Mouse (Mus musculus) E14TG2a.4 (cell line): ENCODE measurements at regions not wholly inside any gene's neighbourhood (a gene's known extent, or its start where the extent isn't known, plus 50 kb on each side); places are given as distances from the start of the nearest gene placed in this dataset.

Source experiments
- H3K27me3 ChIP-seq: 2 replicates; pipeline ENCODE4 v1.6.1; 2014; ENCODE audit warnings: low read length, control low read depth; ENCODE audit not compliant: insufficient read depth
- H3K36me3 ChIP-seq: 2 replicates; pipeline ENCODE4 v1.6.1; 2014; ENCODE audit warnings: low read length, control low read depth; ENCODE audit not compliant: insufficient read depth
- H3K4me1 ChIP-seq: replicated peaks from 2 replicates; pipeline ENCODE4 v1.6.1; 2014; ENCODE audit warnings: low read depth, low read length, control low read depth
- H3K4me3 ChIP-seq: replicated peaks from 2 replicates; pipeline ENCODE4 v1.5.1; 2014; ENCODE audit warnings: mild to moderate bottlenecking, low read length
- H3K9me3 ChIP-seq: 2 replicates; pipeline ENCODE4 v1.6.1; 2014; ENCODE audit warnings: low read length, control low read depth
- CTCF ChIP-seq: conservative IDR thresholded peaks from 2 replicates; pipeline ENCODE4 v1.5.1; 2014; ENCODE audit warnings: low read length
- NANOG ChIP-seq: IDR thresholded peaks from 2 replicates; pipeline ENCODE4 v1.6.1; 2014; ENCODE audit warnings: borderline replicate concordance, low read length, mixed read lengths
- POU5F1 ChIP-seq: IDR thresholded peaks from 2 replicates; pipeline ENCODE4 v1.6.1; 2014; ENCODE audit warnings: low read length, borderline replicate concordance

DNA sequence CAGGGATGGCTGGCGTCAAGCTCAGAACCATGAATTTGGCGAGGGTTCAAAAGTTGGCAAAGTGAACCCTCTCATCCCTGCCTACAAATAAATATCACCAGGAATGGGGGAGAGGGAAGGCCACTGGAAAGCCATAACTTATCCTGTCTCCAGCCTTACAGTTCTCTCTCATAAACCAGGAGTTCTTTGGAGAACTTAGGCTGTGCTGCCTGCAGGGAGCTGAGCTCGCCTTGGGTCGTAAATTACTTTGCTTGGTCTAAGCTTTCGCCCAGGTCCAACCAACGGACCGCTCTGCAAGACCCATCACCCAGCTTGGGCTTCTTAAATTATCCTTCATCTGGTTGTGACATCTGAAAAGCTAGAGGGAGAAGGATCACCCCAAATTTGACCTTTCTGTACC, 315.8 kb upstream of the Npvf start:
- Histone ChIP-seq H3K27me3 (0 out of 2 replicates have a peak, but pooled peaks cover 3% of the 10 kb centered on the region), H3K36me3 (no peaks in the 10 kb centered on the region), H3K9me3 (no peaks in the 10 kb centered on the region), H3K4me3 (no peak overlapping the region), H3K4me1 (no peaks in the 10 kb centered on the region)
- TF ChIP-seq NANOG (no peak), CTCF (no peak), POU5F1 (no peak)

DNA sequence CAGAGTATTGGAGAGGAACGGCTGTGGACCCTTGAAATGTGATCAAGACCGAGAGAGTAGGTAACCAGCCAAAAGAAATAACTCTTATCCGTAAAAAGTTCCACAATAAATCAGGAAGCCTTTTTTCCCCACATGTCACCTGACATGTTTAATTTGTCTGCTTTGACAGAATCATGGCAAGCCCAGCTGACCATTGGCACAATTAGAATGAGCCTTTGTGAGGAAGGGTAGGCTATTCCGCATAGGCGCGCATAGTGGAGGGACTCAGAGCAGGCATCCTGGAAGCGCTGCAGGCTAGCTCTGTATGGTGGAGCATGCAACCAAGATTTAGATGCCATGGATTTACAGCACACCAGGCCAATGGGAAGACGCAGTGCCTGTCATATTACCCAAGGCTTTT, 316.5 kb upstream of the Npvf start:
- Histone ChIP-seq H3K9me3 (no peaks in the 10 kb centered on the region), H3K4me3 (no peak overlapping the region), H3K27me3 (0 out of 2 replicates have a peak, but pooled peaks cover 3% of the 10 kb centered on the region), H3K36me3 (no peaks in the 10 kb centered on the region), H3K4me1 (no peaks in the 10 kb centered on the region)
- TF ChIP-seq CTCF (no peak), POU5F1 (no peak), NANOG (no peak)

DNA sequence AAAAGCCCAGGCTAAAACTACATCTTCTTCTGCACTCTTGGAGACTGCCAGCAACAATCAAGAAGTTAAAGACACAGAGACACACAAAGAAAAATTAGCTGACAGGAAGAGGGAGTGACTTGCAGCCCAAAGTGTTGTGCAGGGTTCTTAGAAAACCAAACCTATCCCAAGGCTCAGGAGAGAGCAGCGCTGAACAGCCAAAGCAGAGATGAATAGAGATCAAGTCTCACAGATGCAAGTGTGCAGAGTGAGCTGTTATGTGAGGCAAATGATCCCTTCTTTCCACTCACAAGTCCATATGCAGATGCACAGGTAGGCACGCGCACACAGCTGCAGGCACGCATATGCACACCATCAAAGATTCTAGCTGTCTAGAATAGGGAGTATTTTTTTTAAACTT, 318.0 kb upstream of the Npvf start:
- Histone ChIP-seq H3K27me3 (0 out of 2 replicates have a peak, but pooled peaks cover 3% of the 10 kb centered on the region), H3K4me1 (no peaks in the 10 kb centered on the region), H3K4me3 (no peak overlapping the region), H3K9me3 (no peaks in the 10 kb centered on the region), H3K36me3 (no peaks in the 10 kb centered on the region)
- TF ChIP-seq POU5F1 (no peak), CTCF (no peak), NANOG (no peak)

DNA sequence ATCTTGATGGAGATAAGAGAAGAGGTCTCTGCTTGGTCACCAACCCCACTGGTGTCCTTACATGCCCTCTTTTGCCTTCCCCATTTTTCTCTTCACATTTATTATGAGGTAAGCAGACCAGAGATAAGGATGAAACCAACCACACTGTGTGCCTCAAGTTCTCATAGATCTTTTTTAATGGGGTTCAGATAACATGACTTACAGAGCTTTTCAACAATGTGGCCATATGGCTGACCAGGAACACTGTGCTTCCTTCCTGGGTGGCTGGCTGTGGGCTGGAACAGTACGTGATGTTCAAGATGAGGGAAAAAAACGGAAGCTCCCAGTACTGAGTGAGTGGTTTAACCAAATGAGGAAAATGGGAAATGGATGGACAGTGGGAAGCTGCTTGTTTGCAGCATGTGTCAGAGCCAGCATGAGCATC, 319.0 kb upstream of the Npvf start:
- Histone ChIP-seq H3K27me3 (0 out of 2 replicates have a peak, but pooled peaks cover 3% of the 10 kb centered on the region), H3K4me3 (no peak overlapping the region), H3K36me3 (no peaks in the 10 kb centered on the region), H3K4me1 (no peaks in the 10 kb centered on the region), H3K9me3 (no peaks in the 10 kb centered on the region)
- TF ChIP-seq POU5F1: no peak
- no peak for TF ChIP-seq NANOG
- no peak for TF ChIP-seq CTCF

DNA sequence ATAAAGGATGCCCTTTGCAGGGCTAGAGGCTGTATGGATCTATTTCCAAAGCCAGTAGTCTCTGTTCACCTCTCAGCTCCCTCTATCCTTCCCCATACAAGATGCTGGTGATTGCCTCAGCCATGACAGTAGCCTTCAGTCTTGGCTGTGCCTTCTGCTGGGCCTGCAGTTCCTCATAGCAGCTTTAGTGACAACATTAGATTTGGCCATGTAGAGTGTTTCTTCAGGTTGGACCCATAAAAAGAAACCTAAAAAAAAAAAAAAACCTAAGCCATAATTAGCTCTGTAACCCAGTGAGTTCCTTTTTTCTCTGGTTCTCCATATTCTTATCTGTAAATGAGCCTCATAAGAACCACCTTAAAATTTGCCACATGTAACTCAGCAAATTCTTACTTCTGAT, 319.6 kb upstream of the Npvf start:
- Histone ChIP-seq H3K4me1 (no peaks in the 10 kb centered on the region), H3K36me3 (no peaks in the 10 kb centered on the region), H3K9me3 (no peaks in the 10 kb centered on the region), H3K27me3 (0 out of 2 replicates have a peak, but pooled peaks cover 3% of the 10 kb centered on the region), H3K4me3 (no peak overlapping the region)
- TF ChIP-seq CTCF (no peak), POU5F1 (no peak), NANOG (no peak)

DNA sequence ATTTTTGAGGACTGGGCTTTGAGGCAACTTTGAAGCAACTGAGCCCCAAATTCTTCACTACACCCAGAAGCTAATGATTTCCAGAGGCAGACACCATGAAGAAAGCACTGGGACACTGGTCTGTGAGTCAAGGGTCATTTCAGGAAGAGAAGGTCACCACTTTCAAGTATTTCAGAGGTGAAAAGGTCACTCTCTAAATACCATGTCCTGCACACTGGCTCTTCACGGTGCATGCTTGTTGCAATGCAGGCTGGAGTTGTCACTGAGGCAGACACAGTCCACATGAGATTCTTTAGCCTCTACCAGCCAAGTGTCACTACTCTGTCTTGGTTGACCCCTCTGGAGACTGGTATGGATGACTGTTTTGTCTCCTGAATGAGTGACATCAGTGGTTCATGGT, 320.7 kb upstream of the Npvf start:
- no peaks in the 10 kb centered on the region for H3K4me1 ChIP-seq
- no peaks in the 10 kb centered on the region for H3K36me3 ChIP-seq
- H3K9me3 ChIP-seq: no peaks in the 10 kb centered on the region
- no peak overlapping the region for H3K4me3 ChIP-seq
- no peaks in the 10 kb centered on the region for H3K27me3 ChIP-seq
- TF ChIP-seq POU5F1 (no peak), CTCF (no peak), NANOG (no peak)

DNA sequence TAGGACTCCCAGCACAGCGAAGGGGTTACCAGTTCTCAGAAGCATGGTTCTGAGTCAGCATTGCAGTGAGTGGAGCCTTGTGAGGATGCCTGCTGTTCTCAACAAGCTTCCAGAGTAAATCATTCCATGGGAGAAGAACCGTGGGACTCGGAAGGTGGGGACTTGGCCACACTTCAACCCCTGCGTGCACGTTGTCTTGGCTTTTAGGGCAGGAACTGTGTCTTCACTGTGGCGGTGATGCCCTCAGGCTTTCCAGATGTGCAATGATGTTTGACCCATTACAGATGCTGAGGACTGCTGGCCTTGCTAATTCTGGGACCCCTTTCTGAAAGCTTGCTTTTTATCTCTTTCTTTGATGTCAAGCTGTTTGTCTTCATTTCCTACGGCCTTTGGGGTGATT, 322.7 kb upstream of the Npvf start:
- TF ChIP-seq POU5F1: no peak
- TF ChIP-seq NANOG: no peak
- no peak for TF ChIP-seq CTCF
- Histone ChIP-seq H3K4me1 (no peaks in the 10 kb centered on the region), H3K36me3 (no peaks in the 10 kb centered on the region), H3K9me3 (no peaks in the 10 kb centered on the region), H3K27me3 (no peaks in the 10 kb centered on the region), H3K4me3 (no peak overlapping the region)

DNA sequence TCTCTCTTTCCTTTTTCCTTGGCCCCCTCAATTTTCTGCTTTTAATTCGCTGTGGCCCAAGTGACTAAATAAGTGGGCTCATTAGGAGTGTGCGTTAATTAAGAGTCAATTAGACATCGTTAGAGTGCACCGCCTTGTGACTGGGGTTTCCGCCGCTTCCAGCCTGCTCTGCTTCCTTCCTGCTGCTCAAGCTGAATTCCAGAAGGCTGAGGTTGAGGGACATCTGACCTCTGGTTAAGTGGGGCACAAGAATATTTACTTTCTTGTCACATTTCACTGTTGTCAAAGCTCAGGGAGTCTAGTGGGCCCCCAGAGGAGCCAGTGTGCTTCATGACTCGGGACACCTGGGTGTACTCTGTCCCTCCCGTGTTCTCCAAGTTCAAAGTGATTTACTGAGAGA, 323.1 kb upstream of the Npvf start:
- no peaks in the 10 kb centered on the region for H3K27me3 ChIP-seq
- no peaks in the 10 kb centered on the region for H3K36me3 ChIP-seq
- H3K4me3 ChIP-seq: no peak overlapping the region
- TF ChIP-seq POU5F1: no peak
- no peak for TF ChIP-seq NANOG
- TF ChIP-seq CTCF: no peak
- H3K4me1 ChIP-seq: no peaks in the 10 kb centered on the region
- no peaks in the 10 kb centered on the region for H3K9me3 ChIP-seq

DNA sequence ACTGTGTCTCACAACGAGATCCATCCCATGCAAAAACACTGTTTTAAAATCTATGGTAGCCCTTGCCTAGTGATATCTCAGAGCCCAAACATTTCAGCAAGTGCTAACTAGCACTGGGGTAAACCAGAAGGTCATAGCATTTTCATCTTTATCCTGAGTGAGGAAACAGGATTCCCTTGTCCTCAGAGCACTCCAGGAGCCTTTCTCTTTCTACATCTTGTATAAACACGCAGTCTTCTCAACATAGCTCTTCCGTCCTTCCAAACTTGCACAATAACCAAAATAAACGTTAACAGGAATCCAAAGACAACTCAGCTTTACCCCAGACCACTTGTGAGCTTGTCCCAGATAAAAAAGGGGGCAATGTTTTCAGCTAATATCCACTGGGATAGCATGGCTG, 323.8 kb upstream of the Npvf start:
- no peak for TF ChIP-seq NANOG
- no peak for TF ChIP-seq POU5F1
- TF ChIP-seq CTCF: no peak
- Histone ChIP-seq H3K36me3 (no peaks in the 10 kb centered on the region), H3K4me3 (no peak overlapping the region), H3K27me3 (no peaks in the 10 kb centered on the region), H3K9me3 (no peaks in the 10 kb centered on the region), H3K4me1 (no peaks in the 10 kb centered on the region)
